Mouse (Mus musculus): ENCODE data around the gene Klhl12. TPM values are rescaled to one million over a fixed set of nuclear protein-coding genes. Genes with fewer than 3 reads are reported as not detected.
"Not testable (repeated sequence)": the region's sequence is repeated elsewhere in the genome, so short reads cannot be mapped to it uniquely, and the experiment has no call there.

Gene Klhl12
- total RNA-seq (2022), result 10 to 100 TPM; 19.0 to 22.2 (median 19.5) TPM

GRCm38 (mm10) chr1:134454904-134455824, at the start of gene Klhl12:
Klhl12 (plus strand) TSS chr1:134455531.
- DNase-seq (ENCODE audit: low spot score in 2 of 2), result peak; percentile 85 to 87

- DNase-seq (ENCODE audit: low spot score in 2 of 2), result no peak
These were observed 48.9 kb upstream of the Klhl12 start for GRCm38 (mm10) chr1:134406414-134406771.

GRCm38 (mm10) chr1:134408080-134408479, 47.3 kb upstream of the Klhl12 start:
- no peak for DNase-seq (ENCODE audit: low spot score in 2 of 2)

- DNase-seq (ENCODE audit: low spot score in 2 of 2), result peak; percentile 56 to 58
These were observed 43.4 kb upstream of the Klhl12 start for GRCm38 (mm10) chr1:134411706-134412629.

GRCm38 (mm10) chr1:134414038-134414437, 41.3 kb upstream of the Klhl12 start:
- no peak for DNase-seq (ENCODE audit: low spot score in 2 of 2)

- DNase-seq (ENCODE audit: low spot score in 2 of 2), result no peak
These were observed 40.7 kb upstream of the Klhl12 start for GRCm38 (mm10) chr1:134414501-134415167.

GRCm38 (mm10) chr1:134415168-134415831, 40.0 kb upstream of the Klhl12 start, which contains the start of gene Adipor1:
Adipor1 (plus strand) TSS chr1:134415378.
- peak; percentile 95 to 97 for DNase-seq (ENCODE audit: low spot score in 2 of 2)

GRCm38 (mm10) chr1:134418414-134418975, 36.8 kb upstream of the Klhl12 start:
- no peak for DNase-seq (ENCODE audit: low spot score in 2 of 2)

GRCm38 (mm10) chr1:134419176-134419575, 36.2 kb upstream of the Klhl12 start:
- DNase-seq (ENCODE audit: low spot score in 2 of 2), result no peak

GRCm38 (mm10) chr1:134419751-134420458, 35.4 kb upstream of the Klhl12 start:
- DNase-seq (ENCODE audit: low spot score in 2 of 2), result no peak

- no peak for DNase-seq (ENCODE audit: low spot score in 2 of 2)
These were observed 31.4 kb upstream of the Klhl12 start for GRCm38 (mm10) chr1:134423911-134424310.

GRCm38 (mm10) chr1:134426289-134426688, 29.0 kb upstream of the Klhl12 start:
- no peak for DNase-seq (ENCODE audit: low spot score in 2 of 2)

- DNase-seq (ENCODE audit: low spot score in 2 of 2), result no peak
These were observed 22.3 kb upstream of the Klhl12 start for GRCm38 (mm10) chr1:134433002-134433401.

GRCm38 (mm10) chr1:134433473-134433872, 21.9 kb upstream of the Klhl12 start:
- no peak for DNase-seq (ENCODE audit: low spot score in 2 of 2)

- DNase-seq (ENCODE audit: low spot score in 2 of 2), result no peak
These were observed 19.9 kb upstream of the Klhl12 start for GRCm38 (mm10) chr1:134435414-134435813.

GRCm38 (mm10) chr1:134440437-134440836, 14.9 kb upstream of the Klhl12 start:
- DNase-seq (ENCODE audit: low spot score in 2 of 2), result no peak

- DNase-seq (ENCODE audit: low spot score in 2 of 2), result not testable (repeated sequence)
These were observed 13.6 kb upstream of the Klhl12 start for GRCm38 (mm10) chr1:134441737-134442136.

- DNase-seq (ENCODE audit: low spot score in 2 of 2), result no peak
These were observed 12.9 kb upstream of the Klhl12 start for GRCm38 (mm10) chr1:134442394-134442793.

- DNase-seq (ENCODE audit: low spot score in 2 of 2), result not testable (repeated sequence)
These were observed 12.0 kb upstream of the Klhl12 start for GRCm38 (mm10) chr1:134443288-134443687.

- DNase-seq (ENCODE audit: low spot score in 2 of 2), result no peak
These were observed 9.9 kb upstream of the Klhl12 start for GRCm38 (mm10) chr1:134445418-134445817.
